Mouse (Mus musculus) heart, adult 18-20 months (tissue): ENCODE data around the gene Ccdc136. TPM values are rescaled to one million over a fixed set of nuclear protein-coding genes. Genes with fewer than 3 reads are reported as not detected.
A peak's percentile ranks its signal among the peaks of the same experiment; 100 is the strongest.

ENCODE experiments used
- DNase-seq, 2 experiments: peaks; one replicate each; pipeline ENCODE4 v3.0.0; 2021 to 2022; ENCODE audit warnings: mixed read lengths in 1 of 2
- total RNA-seq, 2 experiments: library from RNA; stranded (reverse); gene quantifications; 2 replicates each; pipeline ENCODE4 v1.2.3; 2021

The Ccdc136 gene
- total RNA-seq, 2 experiments from 2014 or later: 1.6 to 2.1 TPM

DNA sequence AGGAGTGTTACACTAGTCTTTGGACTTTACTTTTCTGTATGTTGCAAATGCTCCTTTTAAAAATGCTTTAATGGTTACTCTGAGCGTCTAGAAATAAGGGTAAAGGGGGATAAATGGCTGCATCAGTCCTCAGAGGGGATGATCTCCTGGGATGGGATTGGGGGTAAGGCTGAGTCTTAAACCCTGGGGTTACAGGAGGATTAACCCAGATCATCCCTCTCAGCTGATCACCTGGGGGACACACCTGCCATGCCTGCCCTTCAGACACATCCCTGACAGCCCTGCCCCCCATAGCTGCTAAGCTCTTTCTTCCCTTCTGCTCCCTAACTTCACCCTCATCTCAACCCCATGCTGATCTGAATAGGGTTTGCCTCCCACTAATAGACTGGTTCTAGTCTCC, 1.8 kb upstream of the Ccdc136 start:
- no peak for DNase-seq

DNA sequence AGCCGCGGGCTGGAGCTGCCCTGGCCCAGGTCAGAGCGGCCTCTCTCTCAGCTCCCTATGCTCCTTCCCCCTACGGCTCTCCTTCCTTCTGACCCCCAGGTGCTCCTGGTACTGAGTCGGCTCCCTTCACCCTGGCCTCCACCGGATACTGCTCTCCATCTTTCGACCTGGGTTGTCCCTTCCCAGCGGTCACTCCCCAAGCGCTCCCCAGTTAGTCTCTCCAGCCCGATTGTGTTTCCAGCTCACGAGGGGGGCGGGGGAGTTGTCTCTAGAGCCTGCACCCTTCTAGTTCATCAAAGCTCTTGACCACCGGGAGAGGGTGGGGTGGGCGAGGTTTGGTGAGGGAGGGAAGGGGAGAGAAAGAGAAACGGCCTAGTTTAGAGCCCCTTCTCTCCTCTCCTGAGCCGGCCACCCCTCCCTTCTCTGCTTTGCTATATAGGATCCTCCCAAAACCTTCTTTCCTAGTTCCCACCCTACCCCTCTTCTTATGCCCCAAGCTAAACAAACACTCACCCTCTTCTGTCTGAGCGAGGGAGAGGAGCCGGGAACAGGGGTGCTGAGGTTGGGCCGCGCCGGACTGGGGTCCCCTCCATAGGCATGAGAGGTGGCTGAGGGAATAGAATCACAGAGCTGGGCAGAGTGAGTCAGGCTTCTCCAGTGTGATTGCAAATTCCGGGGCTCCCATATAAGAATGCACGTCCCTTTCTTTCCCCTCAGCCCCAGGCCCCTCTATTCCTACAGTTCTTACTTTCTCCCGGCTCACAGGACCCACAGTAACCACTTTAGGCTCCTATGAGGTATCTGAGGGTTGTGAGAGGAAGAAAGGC, 818 bp downstream of the Ccdc136 start:
- DNase-seq: no peak

DNA sequence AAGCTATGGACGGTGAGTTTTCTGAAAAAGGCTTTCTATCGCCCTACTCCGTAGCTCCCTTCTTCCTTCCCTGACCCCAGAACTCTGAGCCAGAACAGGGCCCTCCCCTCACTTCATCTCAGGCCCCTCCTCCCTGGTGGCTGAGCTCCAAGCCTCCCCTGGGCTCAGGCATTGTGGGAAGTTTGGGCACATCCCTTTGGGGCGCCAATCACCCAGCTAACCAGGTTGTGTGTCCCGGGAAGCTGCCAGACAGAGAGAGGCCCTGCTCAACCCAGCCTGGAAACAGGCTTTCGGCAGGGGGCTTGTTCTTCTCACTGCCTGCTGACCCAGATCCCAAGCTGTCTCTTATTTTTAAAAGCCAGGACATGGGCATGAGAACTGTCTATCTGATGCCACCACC, 1.5 kb downstream of the Ccdc136 start:
- DNase-seq: no peak

DNA sequence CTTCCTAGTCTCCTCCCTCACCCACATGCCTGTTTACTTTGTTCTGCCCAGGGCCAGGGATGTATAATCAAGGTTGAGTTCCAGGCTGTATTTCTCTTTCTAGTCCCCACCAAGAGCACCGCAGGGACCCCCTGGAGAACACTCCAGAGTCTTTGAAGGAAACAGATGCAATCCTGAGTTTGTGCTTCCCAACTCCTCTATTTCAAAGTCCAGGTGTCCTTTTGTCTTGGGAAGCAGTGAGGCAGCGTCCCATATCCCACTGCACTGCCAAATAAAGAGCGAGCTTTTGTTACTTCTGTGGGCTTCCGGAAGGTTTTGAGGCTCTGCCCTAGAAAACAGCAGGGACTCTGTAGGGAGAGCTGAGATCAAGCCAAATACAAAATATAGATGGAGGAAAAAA, 3.7 kb downstream of the Ccdc136 start:
- DNase-seq: no peak

DNA sequence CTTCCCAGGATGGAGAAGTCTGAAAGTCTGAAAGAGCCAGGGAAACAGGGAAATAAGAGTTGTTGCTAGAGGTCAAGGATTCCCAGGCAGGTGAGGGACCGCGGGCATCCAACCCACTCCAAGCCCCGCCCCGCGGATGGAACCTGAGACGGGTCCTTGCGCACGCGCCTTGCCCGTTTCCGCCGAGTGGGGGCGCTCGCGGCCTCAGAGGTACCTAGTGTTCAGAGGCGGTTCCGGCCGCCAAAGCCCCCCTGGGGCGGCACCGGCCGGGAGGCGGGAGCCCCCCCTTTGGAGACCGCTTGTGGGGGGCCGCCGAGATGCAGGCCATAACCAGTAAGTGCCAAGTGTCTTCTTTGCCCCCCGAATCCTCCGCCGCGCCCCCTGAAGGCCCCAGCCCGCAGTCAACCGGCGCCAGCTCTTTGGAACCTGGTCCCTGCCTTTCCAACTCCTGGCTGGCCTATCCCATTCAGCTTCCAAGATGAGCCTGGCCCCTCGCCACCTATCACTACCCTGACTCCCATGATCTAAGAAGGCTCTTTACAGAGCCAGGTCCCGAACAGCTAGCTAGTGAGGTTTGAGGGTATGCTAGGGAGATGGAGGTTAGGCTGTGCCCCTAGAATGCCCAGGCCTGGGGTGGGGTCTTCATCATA, 6.7 kb downstream of the Ccdc136 start:
- DNase-seq: no peak

DNA sequence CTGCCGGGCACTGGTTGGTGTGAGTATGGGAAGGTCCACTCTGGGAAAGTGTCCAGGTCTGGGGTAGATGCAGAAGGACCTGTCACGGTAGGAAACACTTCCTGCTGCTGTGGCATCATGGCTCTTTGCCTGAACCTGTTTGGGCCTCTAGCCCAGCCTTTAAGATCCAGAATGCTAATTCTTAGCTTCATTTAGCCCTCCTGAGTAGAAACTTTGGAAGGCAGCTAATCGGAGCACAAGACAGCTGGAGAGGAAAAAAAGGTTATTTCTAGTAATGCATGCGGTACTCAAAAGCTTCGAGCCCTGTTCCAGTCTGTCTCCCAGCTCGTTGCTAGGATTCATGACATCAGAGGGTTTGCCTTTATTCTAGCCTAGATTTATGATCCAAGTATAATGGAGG, 10.3 kb downstream of the Ccdc136 start:
- DNase-seq: no peak

DNA sequence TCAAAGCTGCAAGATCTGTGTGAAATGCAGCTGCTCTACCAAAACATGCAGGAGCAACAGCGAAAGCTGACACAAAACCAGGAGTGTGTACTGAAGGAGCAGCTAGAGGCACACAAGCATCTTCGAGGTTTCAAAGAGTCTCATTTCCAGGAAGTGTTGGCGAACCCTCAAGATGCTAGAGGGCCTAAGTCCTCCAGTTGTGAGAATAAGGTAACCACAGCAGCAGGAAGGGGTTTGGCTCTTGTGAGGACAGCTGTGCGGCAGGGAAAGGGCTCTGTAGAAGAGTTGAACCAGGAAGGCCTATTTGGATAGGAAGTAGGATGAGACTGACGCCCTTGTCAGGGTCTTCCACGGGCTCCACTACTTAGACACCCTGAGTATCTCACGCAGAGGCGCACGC, 19.3 kb downstream of the Ccdc136 start:
- peak in 1 of 2 experiments; percentile 14 for DNase-seq

DNA sequence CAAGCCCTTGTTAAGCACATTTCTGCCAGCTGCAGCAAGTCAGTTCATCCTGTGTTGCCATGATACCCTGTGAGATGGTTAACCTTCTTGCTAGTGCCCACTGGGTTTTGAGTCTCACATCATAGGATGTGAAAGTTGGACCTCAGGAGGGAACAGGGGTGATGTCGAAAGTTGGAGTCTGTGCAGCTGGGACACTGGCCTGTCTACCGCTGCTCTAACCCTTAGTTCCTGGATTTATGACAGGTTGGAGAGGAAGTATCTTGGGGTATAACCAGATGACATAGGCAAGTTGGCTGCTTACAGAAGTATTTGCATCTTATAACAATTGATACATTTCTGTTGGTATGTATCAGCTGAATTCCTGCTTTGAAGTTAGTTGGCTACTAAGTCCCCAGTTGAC, 24.5 kb downstream of the Ccdc136 start:
- DNase-seq: no peak

DNA sequence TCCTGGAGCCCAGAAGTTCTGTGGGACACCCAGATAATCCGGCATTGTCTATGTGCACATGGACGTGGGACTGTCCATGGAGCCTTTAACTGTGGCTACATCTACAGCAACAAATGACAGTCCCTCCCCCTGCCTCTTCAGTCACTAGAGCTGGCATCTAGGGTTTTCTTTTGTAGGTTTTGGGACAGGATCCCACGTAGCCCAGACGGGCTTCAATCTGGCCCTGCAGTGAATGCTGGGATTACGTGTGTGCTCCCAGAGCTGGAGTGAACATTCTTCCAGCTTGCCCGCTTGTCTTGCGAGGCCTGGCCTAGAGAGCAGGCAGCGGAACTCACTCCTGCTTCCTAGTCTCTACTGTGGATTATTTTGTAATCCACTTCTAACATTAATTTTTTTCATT, 29.0 kb downstream of the Ccdc136 start:
- DNase-seq: no peak

DNA sequence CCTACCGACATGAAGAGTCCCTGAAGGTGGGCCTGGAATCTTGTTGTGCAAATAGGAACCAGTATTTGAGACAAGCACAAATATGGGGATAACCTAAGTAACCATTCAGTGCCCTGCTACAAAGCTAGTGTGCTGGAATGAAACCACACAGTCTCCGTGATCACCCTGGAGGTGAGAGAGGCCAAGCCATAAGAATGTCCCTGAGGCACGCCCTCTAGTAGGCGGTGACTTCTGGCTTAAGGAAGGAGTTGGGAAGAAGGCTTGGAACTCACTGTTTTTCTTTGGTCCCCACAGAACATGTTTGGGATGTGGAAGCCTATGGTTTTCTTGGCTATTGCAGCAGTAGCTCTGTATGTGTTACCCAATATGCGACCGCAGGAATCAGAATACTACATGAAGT, 30.2 kb downstream of the Ccdc136 start:
- DNase-seq: no peak

DNA sequence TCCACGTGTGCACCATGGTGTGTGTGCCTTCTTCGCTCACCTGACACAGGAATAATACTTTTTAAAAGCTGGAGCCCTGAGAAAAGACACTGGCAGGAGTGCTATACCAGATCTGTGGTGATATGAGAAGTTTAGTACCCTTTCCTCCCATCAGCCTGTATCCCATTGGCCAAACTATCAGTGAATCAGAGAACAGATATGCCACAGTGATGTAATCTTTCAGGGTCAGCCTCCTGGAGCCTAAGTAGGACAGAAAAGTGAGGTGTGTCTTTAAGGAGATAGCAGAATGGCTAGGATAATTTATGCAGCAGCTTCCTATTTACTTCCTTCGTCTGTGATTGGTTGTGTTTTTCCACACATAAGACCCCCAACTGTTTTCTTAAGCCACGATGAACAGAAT, 32.1 kb downstream of the Ccdc136 start:
- DNase-seq: no peak

DNA sequence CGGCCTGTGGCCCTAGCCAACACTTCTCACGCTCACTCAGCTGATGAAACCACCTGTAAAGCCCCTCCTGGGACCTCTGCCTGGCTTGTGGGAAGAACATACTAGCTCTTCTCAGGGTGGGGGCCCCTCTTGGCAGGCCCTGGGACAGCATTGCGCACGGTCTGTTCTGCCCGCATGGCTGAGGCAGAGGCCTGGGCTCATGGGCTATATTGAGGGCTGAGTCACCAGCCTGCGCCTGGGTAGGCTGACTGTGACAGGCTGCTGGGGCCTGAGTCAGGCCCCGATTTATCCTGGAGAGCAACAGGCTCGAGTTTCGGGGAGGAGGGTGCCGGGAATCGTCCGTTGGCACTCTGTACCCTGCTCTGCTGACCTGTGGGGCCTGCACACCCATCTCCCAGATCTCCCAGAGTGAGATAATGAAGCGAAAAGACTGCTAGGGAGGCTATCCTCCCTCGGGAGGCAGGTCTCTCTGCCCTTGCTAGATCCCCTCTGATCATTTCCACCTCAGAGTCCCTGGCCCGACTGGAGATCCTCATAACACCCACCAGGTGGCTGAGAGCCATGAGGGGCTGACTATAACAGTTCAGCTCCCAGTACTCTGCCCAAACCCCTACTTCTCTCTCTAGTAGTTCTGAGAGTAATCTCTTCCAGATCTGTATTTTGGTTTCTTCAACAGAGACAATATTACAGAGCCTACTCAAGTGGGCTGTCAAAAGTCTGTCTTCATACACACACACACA, 34.7 kb downstream of the Ccdc136 start:
- peak; percentile 32 to 38 for DNase-seq

DNA sequence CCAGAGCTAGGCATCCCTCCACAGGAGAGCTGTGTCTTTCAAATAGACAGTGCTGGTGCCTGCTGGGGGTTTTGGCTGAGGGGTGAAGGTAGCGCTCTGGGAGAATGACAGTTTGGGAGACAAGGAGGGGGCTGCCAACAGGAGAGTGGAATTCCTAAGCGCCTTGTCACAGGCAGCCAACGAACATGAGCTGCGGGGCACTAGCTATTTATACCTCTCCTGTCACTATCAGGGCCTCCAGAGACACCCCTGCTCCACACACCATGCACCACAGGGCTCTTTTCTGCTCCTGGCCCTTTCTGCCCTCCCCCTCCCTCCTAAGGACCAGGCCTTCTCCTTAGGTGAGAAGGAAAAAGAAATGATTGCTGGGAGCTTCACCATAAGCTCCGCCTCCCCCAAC, 35.4 kb downstream of the Ccdc136 start:
- peak; percentile 60 to 78 for DNase-seq

DNA sequence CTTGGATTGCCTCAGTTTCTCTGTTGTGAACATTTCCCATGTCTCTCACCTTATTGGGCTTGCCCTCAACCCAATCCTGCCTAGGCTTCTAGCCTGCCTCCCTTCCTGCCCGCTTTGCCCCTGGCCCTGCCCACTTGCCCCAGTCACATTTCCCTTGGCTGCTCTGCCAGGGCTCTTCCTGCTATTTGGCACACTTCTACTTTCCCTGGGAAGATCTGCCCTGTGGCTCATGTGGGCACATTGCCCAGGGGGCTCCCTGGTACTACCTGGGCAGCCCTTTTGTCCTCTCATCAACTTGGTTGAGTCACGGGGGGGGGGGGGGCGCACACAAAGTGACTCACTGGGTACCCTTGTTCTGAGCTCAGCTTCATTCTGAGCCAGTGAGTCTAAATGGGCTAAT, 36.0 kb downstream of the Ccdc136 start:
- peak; percentile 59 to 60 for DNase-seq

DNA sequence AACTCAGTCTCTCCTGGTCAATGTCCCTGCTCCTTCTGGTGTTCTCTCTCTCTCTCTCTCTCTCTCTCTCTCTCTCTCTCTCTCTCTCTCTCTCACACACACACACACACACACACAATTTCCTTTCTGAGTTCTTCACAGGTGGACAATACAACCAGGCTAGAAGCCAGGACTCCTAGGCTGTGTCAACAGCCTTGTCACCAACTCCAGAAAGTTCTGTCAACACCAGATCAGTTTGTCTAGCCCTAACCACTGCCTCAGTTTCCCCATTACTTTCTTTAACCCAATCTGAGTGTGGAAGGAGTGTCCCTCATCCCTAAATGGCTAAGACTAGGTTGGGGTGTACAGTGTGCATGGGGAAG, 36.5 kb downstream of the Ccdc136 start:
- DNase-seq: no peak

DNA sequence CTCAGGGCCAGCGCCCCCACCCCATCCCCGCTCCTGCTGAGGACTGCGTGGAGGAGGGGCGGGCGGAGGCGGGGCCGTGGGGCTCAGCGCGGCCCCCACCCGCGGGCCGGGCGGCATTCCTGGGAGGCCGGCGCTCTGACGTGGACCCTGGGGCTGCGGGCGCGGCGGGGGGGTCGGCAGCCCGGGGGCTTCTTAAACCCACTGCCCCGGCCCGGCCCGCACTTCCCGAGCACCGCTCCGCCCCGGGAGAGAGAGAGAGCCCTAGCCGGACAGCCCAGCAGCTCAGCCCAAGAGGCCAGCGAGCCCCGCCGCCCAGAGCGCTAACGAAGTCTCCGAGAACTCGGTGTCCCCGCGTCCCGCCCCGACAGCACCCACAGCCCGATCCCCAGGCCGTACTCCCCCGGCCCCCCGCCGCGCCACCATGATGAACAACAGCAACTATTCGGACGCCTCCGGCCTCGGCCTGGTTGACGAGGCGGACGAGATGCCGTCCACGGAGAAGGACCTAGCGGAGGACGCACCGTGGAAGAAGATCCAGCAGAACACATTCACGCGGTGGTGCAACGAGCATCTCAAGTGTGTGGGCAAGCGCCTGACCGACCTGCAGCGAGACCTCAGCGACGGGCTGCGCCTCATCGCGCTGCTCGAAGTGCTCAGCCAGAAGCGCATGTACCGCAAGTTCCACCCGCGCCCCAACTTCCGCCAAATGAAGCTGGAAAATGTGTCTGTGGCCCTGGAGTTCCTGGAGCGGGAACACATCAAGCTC, 37.1 kb downstream of the Ccdc136 start, which contains the start of gene Flnc:
TSS of gene Flnc (plus strand) at position 219 of the 766 bp plus-strand sequence.
- DNase-seq: peak; percentile 65 to 74

DNA sequence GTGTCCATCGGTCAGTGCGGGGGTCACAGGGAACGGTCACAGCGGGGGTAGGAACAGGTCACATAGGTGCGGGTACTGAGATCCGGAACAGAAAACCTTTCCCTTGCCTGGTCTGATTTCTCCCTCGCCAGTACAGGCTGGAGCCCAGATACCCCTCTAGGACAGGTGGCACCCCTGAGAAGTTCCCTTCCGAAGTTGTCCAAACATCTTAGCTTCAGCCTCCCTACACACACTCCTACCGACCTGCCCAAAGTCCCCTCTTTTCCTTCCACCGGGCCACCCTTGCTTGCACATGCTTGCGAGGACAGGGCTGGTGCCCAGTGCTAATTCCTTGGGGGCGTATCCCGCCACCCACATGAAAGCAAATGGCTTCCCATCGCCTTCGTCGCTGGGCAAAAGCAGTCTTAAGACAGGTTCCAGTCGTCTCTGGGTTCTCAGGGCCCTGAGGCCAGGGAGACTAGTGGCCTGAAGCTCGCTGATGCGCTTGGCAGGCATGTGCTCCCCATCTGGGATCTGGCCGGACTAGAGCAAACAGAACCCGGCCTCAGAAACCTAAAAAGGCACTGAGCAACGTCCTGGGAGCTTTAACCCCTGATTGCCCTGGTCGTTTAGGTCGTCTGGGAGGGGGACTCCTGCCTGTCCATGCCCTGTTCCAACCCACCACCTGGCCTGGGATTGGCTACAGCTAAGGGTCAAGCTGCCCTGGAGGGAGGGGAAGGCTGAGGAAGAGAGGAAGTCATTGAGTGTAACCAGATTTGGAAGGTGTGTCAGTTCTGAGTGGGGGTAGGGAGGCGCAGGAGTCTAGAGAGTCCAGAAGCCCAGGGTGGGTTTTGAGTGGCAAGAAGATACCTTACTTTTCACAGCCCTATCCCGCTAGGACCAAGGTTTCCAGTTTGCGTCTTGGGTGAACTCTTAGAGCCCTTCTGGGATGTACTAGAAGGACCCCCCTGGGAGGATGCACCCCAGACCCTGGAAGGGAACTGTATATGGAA, 38.0 kb downstream of the Ccdc136 start:
- peak; percentile 79 to 86 for DNase-seq

DNA sequence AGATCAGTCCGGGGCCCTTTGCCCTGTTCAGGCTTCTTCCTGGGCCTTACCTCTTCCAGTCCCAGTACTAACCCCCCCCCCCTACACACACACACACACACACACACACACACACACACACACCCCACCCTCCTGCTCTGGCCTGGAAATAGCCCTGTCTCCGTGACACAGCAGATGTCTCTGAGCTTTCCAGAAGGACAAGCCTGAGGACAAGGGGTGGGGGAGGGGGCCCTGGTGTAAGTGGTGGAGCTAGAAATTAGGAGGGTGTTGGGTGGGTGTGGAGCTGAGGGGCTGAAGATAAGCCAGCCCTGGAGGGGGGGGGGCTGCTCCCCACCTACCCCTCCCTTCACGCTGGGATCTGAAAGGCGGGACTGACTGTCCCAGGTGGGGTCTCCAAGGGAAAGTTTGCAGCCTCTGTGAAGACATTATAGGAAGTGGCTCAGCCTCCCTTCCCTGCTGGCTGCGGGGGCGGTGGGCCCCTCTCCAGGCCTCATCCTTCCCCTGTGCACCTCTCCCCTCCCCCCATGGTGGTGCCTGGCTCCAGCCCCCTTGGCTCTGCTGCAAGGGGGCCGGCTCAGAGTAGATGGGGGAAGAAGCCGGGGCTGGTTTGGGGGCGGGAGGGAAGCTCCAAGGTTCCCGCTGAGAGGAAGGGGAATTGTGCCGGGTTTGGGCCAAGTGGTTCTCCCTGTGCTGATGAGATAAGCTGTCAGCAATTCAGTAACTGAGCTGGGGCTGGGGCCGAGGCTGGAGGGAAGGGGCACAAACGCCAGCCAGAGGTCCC, 39.0 kb downstream of the Ccdc136 start:
- peak; percentile 60 to 61 for DNase-seq

DNA sequence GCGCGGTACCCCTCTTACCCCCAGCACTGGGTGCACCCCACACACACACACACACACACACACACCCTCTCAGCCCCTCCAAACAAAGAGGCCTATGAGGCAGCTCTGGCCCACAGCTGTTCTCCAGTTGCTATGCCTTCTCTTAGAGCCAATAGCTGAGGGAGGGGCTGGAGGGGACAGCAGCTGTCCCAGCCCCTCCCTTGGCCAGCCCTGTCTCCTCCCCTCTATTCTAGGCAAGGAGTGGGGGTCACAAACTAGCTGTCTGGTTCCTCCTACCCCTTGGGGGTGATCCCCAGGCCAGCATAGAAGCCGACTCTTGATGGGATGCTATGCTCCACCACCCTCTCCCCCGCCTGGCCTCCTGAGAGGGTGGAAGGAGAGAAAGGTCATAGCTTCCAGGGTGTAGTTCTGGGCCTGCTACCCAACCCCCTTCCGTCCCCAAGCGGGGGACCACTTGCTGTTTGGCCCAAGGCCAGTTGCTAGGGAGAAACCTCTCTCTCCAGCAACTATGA, 39.9 kb downstream of the Ccdc136 start:
- DNase-seq: peak; percentile 56 to 60

DNA sequence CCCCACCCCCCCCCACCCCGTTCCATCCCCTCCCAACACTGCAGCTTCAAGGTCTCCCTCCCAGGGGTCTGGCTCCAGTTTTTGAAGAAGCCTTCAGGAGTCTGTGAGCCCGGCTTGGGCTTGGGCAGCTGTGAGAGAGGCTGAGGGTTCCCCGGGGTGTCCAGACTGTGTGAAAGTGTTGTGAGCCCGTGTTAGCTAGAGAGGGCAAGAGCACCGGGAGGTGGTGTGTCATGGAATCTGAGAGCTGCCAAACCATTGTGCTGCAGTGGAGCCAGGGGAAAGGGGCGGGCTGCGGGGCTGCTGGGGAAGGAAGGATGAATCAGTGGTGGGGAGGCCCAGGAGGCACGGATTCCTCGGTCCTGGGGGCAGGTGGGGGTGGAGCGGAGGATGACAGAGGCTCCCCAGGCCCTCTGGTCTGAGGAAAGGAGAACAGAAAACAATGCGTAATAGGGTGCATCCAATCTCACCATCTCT, 40.4 kb downstream of the Ccdc136 start:
- peak; percentile 78 to 82 for DNase-seq
